Mouse (Mus musculus) hematopoietic stem cell, adult 5-6 weeks (primary cell): ENCODE measurements around the gene Gm2022. TPM values are rescaled to one million over a fixed set of nuclear protein-coding genes. Genes with fewer than 3 reads are reported as not detected.
"Not testable (repeated sequence)": the region's sequence is repeated elsewhere in the genome, so short reads cannot be mapped to it uniquely, and the experiment has no call there.

ENCODE experiments used
- ATAC-seq, 2 experiments: fragments of 125-278 bp in 1 of 2; replicated peaks in 1 of 2; 2 replicates each; pipeline ENCODE4 v1.8.0; 2016 to 2017; ENCODE audit warnings: inconsistent platforms in 2 of 2, mild to moderate bottlenecking in 2 of 2, moderate number of reproducible peaks in 2 of 2, low read depth in 1 of 2, moderate TSS enrichment in 1 of 2; ENCODE audit not compliant: low FRiP score in 2 of 2, poor library complexity in 2 of 2, severe bottlenecking in 2 of 2, insufficient read depth in 1 of 2, low TSS enrichment in 1 of 2
- total RNA-seq: library from RNA; stranded (forward); fragments of 172-1452, 232-1000 nt; gene quantifications from 2 replicates; pipeline ENCODE4 v1.2.3, GENCODE M21; 2017

The Gm2022 gene
- not detected in 2 replicates for total RNA-seq

DNA sequence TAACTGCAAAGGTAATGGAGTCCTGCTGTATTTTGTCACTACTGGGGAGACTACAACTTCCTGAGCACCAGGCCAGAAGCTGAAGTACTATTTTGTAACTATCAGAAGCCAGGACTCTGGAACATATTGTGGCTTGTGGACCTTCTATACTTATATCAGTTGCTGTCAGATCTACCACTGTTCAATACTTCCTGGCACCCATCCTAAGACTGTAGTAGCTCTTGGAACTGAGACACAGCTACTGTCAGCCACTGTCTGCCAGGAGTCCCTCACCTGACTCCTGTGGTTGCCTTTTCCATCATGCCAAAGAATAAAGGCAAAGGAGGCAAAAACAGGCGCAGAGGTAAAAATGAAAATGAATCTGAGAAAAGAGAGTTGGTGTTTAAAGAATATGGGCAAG, at the start of gene Gm2022:
Gm2022 (plus strand) TSS at position 301 of the 400 bp plus-strand sequence.
- not testable (repeated sequence) for ATAC-seq

DNA sequence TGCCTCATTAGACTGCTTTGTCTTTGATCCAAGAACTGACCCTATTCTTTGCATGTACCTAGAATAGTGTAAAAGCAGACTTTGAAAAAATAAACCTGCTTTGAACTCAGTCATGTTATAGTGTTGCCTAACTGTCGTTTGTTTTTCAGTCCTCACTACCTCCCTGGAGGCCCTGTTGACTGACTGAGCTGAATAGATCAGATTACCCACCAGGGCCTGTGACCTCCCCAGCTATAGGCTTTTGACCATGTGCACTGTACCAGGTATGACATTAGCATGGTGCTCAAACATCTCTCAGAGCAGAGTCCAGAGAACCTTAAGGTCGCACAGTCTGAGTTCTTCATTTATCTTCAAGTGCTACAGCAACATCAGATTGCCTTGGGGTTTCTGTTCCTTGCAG, 44.5 kb upstream of the Gm2022 start:
- ATAC-seq = not testable (repeated sequence)

DNA sequence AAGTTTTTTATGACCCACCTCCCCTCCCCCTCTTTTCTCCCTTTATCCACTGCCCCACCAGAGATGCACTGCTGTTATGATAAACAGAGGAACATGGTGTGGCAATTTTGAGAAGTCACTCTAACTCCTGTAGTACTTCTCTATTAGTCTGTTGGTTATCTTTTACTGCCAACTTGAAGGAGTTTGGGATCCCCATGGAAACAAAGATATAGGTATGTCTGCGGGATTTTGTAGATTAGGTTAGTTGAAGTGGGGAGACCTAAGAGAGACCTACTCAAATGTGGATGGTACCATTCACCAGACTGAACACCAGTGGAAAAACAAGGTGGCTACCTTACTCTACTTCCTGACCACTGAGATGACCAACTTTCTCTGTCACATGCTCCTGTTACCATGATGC, 39.1 kb upstream of the Gm2022 start:
- ATAC-seq = not testable (repeated sequence)

DNA sequence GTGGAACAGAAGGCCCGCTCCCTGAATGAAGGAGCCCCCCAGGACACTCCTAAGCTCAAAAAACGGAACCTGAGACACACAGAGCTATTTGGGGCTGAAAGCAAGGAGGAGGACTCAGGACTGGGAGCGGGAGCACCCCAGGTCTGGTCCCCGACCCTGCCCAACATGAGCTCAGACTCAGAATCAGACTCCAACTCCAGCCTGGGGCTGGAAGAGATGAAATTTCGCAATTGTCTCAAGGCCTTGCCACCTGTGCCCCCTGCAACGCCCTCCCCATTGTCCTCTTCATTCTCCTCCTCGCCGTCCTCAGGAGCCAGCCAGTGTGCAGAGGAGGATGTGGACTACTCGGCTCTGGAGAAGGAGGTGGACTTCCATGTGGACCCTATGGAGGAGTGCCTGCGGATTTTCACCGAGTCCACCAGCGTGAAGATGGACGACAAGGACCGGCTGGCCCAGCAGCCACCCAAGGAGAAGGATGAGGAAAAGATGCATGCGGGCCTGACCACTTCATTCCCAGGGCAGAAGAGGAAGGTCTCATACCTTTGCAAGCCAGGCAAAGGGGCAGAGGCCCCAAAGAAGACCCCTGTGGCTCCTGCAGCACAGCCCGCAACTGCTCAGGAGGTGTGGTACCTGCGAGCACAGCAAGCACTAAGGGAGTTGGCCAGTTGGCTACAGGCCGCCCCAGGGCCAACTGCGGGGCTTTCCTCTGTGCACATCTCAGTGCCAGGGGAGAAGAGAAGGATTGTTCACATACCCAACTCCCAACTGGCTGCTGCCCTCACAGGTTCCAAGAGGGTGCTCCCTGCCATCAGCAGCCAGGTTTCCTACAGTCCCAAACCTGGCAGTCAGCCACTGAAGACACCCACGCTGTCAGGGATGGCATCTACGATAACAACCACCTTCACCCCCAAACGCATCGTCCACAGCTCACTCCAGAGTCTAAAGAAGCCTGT, 33.2 kb upstream of the Gm2022 start:
- ATAC-seq = not testable (repeated sequence)

DNA sequence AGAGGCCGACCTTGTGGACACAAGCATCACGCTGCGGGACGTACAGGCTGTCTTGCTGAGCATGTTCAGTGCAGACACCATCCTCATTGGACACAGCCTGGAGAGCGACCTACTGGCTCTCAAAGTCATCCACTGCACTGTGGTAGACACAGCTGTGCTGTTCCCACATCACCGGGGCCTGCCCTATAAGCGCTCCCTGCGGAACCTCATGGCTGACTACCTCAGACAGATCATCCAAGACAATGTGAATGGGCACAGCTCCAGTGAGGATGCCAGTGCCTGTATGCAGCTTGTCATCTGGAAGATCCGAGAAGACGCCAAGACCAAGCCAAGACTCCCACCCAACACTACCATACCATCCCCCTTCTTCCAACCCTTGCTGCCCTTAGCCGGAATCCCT, 31.5 kb upstream of the Gm2022 start:
- ATAC-seq = not testable (repeated sequence)

DNA sequence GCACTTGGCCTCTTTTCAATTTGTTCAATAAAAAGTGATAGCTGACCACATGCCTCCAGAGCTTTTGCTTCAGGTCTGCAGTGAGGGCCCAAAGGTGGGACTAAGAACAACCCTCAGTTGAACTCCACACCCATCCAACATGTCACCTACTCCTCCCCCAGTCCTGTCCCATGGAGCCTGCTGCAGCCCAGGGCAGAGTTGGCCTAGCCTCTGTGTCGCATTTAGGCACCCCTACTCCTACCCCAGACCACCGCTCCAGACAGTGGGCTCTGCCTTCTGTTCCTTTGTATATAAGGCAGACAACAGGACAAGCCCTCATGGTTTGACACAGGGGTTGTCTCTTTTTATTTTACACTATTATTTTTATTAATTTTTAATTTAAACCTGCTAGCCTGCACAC, 31.1 kb upstream of the Gm2022 start:
- ATAC-seq = peak in 1 of 2 experiments; percentile 48; a peak in 1 of 4 replicates

DNA sequence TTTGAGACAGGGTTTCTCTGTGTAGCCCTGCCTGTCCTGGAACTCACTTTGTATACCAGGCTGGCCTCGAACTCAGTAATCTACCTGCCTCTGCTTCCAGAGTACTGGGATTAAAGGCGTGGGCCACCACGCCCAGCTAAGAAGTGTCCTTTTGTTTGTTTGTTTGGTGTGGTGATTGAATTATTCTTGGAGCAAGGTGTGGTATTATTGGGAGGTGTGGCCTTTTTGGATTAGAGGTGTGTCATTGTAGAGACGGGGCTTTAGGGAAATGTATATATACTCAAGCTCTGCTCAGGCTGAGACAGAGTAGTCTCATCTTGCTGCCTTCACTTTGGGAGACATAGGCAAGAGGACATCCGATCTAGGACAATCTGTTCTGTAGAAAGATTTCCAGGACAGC, 21.4 kb upstream of the Gm2022 start, which contains the start of gene Gm2016:
Gm2016 (plus strand) TSS at position 301 of the 400 bp plus-strand sequence.
- ATAC-seq = not testable (repeated sequence)

DNA sequence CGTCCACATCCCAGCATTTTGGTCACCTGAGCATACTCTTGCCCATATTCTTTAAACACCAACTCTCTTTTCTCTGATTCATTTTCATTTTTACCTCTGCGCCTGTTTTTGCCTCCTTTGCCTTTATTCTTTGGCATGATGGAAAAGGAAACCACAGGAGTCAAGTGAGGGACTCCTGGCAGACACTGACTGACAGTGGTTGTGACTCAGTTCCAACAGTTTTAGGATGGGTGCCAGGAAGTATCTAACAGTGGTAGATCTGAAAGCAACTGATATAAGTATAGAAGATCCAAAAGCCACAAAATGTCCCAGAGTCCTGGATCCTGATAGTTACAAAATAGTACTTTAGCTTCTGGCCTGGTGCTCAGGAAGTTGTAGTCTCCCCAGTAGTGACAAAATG, 24.6 kb downstream of the Gm2022 start, which contains the start of gene Gm2035:
Gm2035 (minus strand) TSS at position 137 of the 400 bp plus-strand sequence.
- not testable (repeated sequence) for ATAC-seq

Other genes with a start within 250 kb of the Gm2022 start
- gene Gm21319, start 119.6 kb upstream of the Gm2022 start, total RNA-seq = not detected in 2 replicates
- not detected in 2 replicates for gene Gm21936, start 99.9 kb upstream of the Gm2022 start, total RNA-seq
- gene BB287469, start 78.8 kb upstream of the Gm2022 start, total RNA-seq = not detected in 2 replicates
- not detected in 2 replicates for gene Gm2001, start 53.0 kb upstream of the Gm2022 start, total RNA-seq
- not detected in 2 replicates for gene Gm2016, start 21.3 kb upstream of the Gm2022 start, total RNA-seq
- not detected in 2 replicates for gene Gm2035, start 24.5 kb downstream of the Gm2022 start, total RNA-seq
- not detected in 2 replicates for gene Gm2042, start 58.7 kb downstream of the Gm2022 start, total RNA-seq
- not detected in 2 replicates for gene Gm2075, start 116.5 kb downstream of the Gm2022 start, total RNA-seq
- not detected in 2 replicates for gene Gm6803, start 123.4 kb downstream of the Gm2022 start, total RNA-seq
- not detected in 2 replicates for gene Gm2056, start 131.6 kb downstream of the Gm2022 start, total RNA-seq
- not detected in 2 replicates for gene Gm16368, start 188.3 kb downstream of the Gm2022 start, total RNA-seq